Mouse (Mus musculus): ENCODE measurements around the gene Syne4.
A peak's percentile ranks its signal among the peaks of the same experiment; 100 is the strongest.

Syne4 gene

DNA sequence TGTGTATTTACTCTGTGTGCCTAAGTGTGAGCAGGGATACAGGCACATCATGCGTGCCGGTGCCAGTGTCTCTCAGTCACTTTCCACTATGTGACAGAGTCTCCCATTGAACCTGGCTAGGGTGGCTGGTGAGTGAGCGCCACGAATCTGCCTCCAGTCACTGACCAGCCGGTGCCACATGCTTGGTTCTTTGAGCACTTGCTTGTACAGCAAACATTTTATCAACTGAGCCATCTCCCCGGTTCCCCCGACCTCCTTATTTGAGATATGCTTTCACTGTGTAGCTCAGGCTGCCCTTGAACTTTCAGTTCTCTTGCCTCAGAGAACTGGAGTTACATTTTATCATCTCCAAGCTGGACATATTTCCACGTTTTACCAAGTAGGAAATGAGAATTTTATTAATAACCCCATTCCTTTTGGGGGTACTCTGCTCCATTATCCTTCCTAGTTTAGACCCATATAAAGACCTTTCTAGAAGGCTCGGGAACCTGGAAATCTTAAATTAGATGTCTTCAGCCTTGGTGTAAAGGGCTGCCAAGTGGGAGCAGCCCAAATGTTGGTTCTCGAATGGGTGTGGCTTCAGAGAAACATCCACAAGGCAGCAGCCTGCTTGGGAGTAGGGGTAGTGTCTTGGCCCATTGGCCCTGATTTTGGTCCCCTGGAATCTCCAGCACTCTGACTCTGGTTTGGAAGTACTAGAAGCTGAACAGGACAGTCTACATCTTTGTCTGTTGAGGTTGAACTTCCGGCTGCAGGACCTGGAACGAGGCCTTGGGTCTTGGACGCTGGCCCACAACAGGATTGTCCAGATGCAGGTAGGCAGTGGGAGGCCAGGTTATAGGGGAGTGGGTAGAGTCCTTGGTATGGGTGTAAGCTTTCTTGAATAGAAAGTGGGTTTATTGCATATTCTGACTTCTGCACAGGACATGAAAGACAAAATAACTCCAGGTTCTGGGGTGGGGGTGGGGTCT is 1.2 kb downstream of the Syne4 start:
- no peak for TF ChIP-seq GATA4 (IDR thresholded peaks at IDR 0.05; ENCODE audit: insufficient replicate concordance, low read length)

DNA sequence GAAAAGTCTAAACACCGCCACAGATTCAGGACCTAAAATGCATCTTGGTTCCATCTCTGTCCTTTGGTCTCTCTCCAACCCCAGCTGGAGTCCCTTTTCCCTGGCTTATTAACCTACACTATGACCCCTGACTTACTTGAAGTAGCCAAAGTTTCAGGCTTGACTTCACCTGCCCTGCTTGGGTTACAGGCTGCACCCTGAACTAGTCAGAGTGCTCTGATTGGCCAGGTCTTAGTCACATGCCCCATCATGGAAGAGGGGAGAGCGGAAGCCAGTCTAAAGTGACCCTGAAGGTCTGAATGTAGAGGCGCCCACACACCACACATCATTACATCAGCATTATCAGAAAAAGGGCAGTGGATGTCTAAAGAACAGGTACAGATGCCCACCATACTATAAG is 3.5 kb downstream of the Syne4 start:
- no peak for TF ChIP-seq GATA4 (IDR thresholded peaks at IDR 0.05; ENCODE audit: insufficient replicate concordance, low read length)

GRCm38 (mm10) chr7:30320946-30321345 is 6.3 kb downstream of the Syne4 start:
- TF ChIP-seq GATA4 (IDR thresholded peaks at IDR 0.05; ENCODE audit: insufficient replicate concordance, low read length): no peak

- no peak; the same call in 1 of the 2 replicates for TF ChIP-seq GATA4 (IDR thresholded peaks at IDR 0.05; ENCODE audit: insufficient replicate concordance, low read length)
These were observed 7.1 kb downstream of the Syne4 start, which contains the start of gene E130208F15Rik for GRCm38 (mm10) chr7:30321539-30322284. TSS of gene E130208F15Rik (plus strand) at chr7:30321740.

DNA sequence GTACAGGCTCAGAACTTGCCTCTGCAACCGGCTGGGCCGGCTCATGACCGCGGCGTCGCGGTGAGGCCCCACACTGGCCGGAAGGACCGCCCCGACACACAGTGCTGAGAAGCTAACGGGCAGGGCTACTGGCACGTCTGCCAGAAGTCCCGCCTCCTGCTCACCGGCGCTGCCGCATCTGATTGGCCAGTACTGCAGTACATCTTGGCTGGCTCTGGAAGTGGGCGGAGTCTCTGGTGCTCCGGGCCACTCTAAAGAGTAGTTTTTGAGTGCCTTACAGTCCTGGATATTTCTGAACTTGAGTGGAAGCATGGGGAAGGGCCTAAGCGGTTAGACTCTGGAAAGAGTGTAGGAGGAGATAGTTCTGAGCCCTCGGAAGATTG is 7.7 kb downstream of the Syne4 start:
- TF ChIP-seq GATA4 (IDR thresholded peaks at IDR 0.05; ENCODE audit: insufficient replicate concordance, low read length): 0 out of 2 replicates have a peak, but pooled peaks have one; percentile 4

GRCm38 (mm10) chr7:30322865-30323264 is 8.3 kb downstream of the Syne4 start:
- TF ChIP-seq GATA4 (IDR thresholded peaks at IDR 0.05; ENCODE audit: insufficient replicate concordance, low read length): no peak

DNA sequence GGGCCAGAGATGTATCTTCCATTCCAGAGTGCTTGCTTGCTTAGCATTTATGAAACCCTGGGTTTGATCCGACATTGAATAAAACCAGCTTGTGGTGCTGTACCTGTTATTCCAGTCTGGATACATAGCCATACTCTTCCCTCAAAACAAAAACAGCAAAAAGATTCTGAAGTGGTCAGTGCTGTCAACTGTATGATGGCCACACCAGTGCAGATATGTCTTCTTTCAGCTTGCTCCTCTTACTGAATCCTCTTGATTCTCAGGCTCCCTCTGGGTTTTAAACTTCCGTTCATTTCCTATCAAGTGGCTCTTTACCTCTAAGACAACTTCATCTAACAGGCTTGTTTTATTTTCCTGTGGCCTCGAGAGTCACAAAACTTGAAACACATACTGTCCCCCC is 9.2 kb downstream of the Syne4 start, which contains the start of gene Sdhaf1:
TSS of gene Sdhaf1 (minus strand) at position 101 of the 400 bp plus-strand sequence.
- TF ChIP-seq GATA4 (IDR thresholded peaks at IDR 0.05; ENCODE audit: insufficient replicate concordance, low read length): no peak

GRCm38 (mm10) chr7:30324300-30324944 is 9.8 kb downstream of the Syne4 start:
- TF ChIP-seq GATA4 (IDR thresholded peaks at IDR 0.05; ENCODE audit: insufficient replicate concordance, low read length): no peak

DNA sequence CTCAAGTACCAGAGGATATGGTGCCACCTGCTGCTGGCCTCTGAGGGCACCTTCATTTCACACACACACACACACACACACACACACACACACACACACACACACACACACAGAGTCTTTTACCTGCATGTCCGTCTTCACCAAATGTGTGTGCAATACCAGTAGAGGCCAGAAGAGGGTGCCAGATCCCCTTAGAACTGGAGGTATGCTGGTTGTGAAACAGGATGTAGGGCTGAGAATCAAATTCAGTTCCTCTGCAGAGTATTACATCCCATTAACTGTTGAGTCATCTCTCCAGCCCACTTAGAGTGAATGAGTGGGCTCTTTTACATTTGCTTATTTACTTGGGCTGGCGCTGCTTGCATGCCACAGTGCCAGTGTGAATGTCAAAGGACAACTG is 10.8 kb downstream of the Syne4 start:
- no peak for TF ChIP-seq GATA4 (IDR thresholded peaks at IDR 0.05; ENCODE audit: insufficient replicate concordance, low read length)

GRCm38 (mm10) chr7:30326427-30326826 is 11.8 kb downstream of the Syne4 start:
- TF ChIP-seq GATA4 (IDR thresholded peaks at IDR 0.05; ENCODE audit: insufficient replicate concordance, low read length): no peak

DNA sequence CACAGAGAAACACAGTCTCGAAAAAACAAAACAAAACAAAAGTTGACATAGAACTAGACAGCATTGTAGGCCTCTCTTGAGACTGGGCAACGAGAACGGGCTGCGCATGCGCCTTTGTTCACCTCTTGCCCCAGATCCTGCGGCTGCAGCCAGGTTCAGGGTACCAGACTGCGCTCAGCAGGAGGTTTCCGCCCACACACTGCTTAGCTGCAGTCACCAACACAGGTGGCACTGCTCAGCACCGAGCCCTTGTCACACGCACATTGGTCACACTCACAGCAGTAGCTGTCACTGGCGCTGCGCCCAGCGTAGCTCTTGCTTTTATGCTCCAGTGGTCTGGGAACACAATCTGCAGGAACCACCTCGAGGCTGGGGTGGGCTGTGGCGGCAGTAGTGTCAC is 12.5 kb downstream of the Syne4 start:
- no peak for TF ChIP-seq GATA4 (IDR thresholded peaks at IDR 0.05; ENCODE audit: insufficient replicate concordance, low read length)

DNA sequence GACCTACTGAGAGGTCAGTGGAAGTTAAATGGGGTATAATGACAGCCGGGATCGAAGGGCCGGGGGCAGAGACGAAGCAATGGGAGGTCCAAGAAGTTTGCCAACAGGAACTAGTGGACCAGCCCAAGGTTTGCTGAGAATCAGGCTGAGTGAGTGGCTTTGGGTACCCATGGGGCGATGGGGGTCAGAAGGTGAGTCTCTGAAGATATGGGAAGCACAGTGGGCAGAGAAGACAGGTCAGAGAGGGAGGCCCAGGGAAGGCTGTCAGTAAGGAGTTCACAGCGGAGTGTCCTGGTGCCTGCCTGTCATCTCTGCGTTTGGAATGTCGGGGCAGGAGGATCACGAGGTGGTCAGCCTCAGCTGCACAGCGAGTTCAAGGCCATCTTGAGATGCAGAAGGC is 13.8 kb downstream of the Syne4 start:
- no peak for TF ChIP-seq GATA4 (IDR thresholded peaks at IDR 0.05; ENCODE audit: insufficient replicate concordance, low read length)

DNA sequence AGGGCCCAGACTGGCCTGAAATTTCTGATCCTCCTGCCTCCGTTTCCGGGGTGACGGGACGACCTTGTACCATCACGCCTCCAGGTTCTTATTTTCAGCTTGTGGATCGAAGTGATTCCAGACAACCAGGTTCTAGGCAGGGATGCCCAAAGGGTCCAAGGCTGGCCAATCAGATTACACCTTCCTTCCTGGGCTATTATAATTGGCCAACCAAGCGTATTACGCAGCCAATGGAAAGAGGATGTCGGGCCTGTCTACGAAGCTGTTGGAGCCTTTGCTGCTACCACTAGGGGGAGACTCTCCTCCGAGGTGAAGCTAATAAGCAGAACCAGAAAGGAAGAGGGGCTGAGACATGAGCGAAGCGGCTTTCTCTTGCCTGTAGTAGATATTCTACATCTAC is 17.3 kb downstream of the Syne4 start:
- no peak for TF ChIP-seq GATA4 (IDR thresholded peaks at IDR 0.05; ENCODE audit: insufficient replicate concordance, low read length)

GRCm38 (mm10) chr7:30332622-30333259 is 18.1 kb downstream of the Syne4 start:
- TF ChIP-seq GATA4 (IDR thresholded peaks at IDR 0.05; ENCODE audit: insufficient replicate concordance, low read length): no peak

GRCm38 (mm10) chr7:30333436-30333835 is 18.8 kb downstream of the Syne4 start:
- no peak for TF ChIP-seq GATA4 (IDR thresholded peaks at IDR 0.05; ENCODE audit: insufficient replicate concordance, low read length)
